Mouse (Mus musculus): ENCODE data around the gene Saysd1. TPM values are rescaled to one million over a fixed set of nuclear protein-coding genes. Genes with fewer than 3 reads are reported as not detected.

Saysd1 gene
- polyA plus RNA-seq, 1 experiment = 220 TPM

DNA sequence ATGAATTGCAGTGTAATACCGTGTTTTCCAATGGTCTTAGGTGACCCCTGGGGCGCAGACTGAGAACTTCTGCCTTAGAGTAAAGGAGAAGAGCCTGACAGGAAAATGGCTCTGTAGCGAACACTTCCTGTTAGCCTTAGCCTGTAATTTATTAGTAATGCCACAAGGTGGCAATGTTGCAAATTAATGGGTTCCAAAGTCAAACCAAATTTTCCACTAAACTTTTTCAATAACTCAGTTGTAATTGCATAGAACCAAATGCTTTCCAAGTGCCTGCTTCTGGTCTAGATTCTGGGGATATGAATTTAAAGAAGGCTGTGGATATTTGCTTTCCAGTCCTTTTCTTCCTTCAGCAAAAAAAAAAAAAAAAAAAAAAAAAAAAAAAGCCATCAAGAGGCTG lies 26.1 kb downstream of the Saysd1 start:
- TF ChIP-seq POLR2A (IDR thresholded peaks at IDR 0.05; ENCODE audit: control insufficient read depth, low read depth, low read length) (no peak), CTCF (IDR thresholded peaks at IDR 0.05; ENCODE audit: control insufficient read depth, insufficient read depth, insufficient replicate concordance, low read depth, low read length) (no peak)

DNA sequence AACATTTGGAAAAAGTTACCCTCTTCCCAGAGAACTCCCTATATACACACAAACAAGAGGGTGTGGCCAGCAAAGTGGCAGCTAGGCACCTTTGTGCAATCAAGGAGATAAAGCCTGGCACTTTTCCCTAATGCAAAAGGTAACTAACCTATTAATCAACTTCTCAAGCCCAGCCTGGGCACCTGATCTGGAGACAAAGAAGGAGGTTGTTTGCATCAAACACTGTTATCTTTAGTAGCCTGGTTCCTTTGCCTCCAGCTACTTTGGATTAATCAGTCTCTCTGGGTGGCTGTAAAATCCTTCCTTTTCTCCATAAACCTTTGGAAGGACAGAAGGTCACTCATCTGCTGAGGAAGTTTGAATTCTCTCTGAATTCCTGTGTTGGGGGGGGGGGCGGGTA lies 27.4 kb downstream of the Saysd1 start:
- TF ChIP-seq CTCF (IDR thresholded peaks at IDR 0.05; ENCODE audit: control insufficient read depth, insufficient read depth, insufficient replicate concordance, low read depth, low read length) (no peak), POLR2A (IDR thresholded peaks at IDR 0.05; ENCODE audit: control insufficient read depth, low read depth, low read length) (no peak)
- no peaks in the 10 kb centered on the region for H3K36me3 ChIP-seq (ENCODE audit: control insufficient read depth, insufficient read depth, low read length)
- H3K4me1 ChIP-seq (ENCODE audit: control insufficient read depth, insufficient read depth, low read length) = peaks cover 8% of the 10 kb centered on the region
- no peaks in the 10 kb centered on the region for H3K27me3 ChIP-seq (ENCODE audit: control insufficient read depth, insufficient read depth, low read length)
- H3K27ac ChIP-seq (ENCODE audit: control insufficient read depth, insufficient read depth, low read depth, low read length) = no peak overlapping the region
- H3K4me3 ChIP-seq (ENCODE audit: control insufficient read depth, low read depth, low read length) = no peak overlapping the region

More for the DNA sequence above, 26.1 kb downstream of the Saysd1 start:
- Histone ChIP-seq H3K36me3 (ENCODE audit: control insufficient read depth, insufficient read depth, low read length) (no peaks in the 10 kb centered on the region), H3K27me3 (ENCODE audit: control insufficient read depth, insufficient read depth, low read length) (no peaks in the 10 kb centered on the region), H3K4me3 (ENCODE audit: control insufficient read depth, low read depth, low read length) (no peak overlapping the region), H3K4me1 (ENCODE audit: control insufficient read depth, insufficient read depth, low read length) (peaks cover 13% of the 10 kb centered on the region), H3K27ac (ENCODE audit: control insufficient read depth, insufficient read depth, low read depth, low read length) (no peak overlapping the region)

DNA sequence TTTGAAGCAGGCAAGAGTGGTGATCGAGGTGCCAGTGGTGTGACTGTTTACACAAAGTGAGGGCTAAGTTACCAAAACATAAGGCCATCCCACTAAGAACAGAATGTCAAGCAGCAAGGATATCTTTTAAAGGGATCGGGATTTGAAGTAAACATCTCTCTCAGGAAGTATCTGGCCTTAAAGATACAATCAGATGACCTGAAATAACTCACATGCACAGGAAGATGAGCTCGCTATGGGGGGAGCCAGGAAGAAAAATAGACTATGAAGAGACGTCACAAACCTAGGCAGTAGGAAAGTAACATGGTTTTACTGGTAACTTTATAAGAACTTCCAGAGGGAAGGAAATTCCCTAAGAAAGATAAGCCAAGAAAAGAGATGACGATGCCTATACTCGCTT lies 32.1 kb downstream of the Saysd1 start:
- Histone ChIP-seq H3K36me3 (ENCODE audit: control insufficient read depth, insufficient read depth, low read length) (no peaks in the 10 kb centered on the region), H3K27me3 (ENCODE audit: control insufficient read depth, insufficient read depth, low read length) (no peaks in the 10 kb centered on the region), H3K4me1 (ENCODE audit: control insufficient read depth, insufficient read depth, low read length) (no peaks in the 10 kb centered on the region), H3K27ac (ENCODE audit: control insufficient read depth, insufficient read depth, low read depth, low read length) (no peak overlapping the region), H3K4me3 (ENCODE audit: control insufficient read depth, low read depth, low read length) (no peak overlapping the region)
- no peak for TF ChIP-seq CTCF (IDR thresholded peaks at IDR 0.05; ENCODE audit: control insufficient read depth, insufficient read depth, insufficient replicate concordance, low read depth, low read length)
- TF ChIP-seq POLR2A (IDR thresholded peaks at IDR 0.05; ENCODE audit: control insufficient read depth, low read depth, low read length) = no peak

DNA sequence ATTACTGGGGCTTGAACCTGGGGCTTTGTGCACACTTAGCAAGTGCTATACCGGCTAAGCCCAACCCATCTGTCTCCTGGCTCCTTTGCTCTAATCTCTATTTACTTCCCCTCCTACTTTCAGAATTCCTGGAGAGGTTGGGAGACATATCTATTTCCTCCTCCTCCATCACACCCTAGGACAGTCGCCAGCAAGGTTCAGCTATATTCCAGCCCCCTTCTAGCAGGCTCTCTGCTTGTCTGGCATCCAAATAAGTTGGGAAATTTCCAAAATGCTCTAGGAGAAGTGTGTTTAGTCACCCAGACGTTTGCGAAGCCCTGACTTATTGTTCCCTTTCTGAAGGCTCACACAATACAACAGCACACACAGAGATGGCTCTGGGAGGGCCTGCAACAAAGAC lies 35.1 kb downstream of the Saysd1 start:
- Histone ChIP-seq H3K36me3 (ENCODE audit: control insufficient read depth, insufficient read depth, low read length) (no peaks in the 10 kb centered on the region), H3K27ac (ENCODE audit: control insufficient read depth, insufficient read depth, low read depth, low read length) (no peak overlapping the region), H3K4me1 (ENCODE audit: control insufficient read depth, insufficient read depth, low read length) (no peaks in the 10 kb centered on the region), H3K27me3 (ENCODE audit: control insufficient read depth, insufficient read depth, low read length) (no peaks in the 10 kb centered on the region), H3K4me3 (ENCODE audit: control insufficient read depth, low read depth, low read length) (no peak overlapping the region)
- TF ChIP-seq CTCF (IDR thresholded peaks at IDR 0.05; ENCODE audit: control insufficient read depth, insufficient read depth, insufficient replicate concordance, low read depth, low read length) (no peak), POLR2A (IDR thresholded peaks at IDR 0.05; ENCODE audit: control insufficient read depth, low read depth, low read length) (no peak)

DNA sequence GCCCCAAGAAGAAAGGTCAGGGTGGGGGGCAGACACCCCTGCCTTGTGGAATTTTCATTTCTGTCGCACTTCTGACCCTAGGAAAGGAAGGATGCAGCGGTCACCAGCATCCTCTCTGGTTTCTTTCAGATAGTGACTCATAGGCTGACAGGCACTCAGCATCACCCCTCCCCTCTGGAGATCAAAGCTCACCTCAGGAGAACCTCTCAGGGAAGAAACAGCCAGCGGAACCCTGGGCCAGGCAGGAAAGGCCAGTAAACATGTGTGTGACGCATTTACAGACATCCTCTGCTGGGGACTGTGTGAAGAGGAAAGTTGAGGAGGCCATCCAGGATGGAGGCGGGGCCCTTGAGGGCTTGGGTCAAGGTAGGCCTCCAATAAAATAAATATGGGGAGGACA lies 40.3 kb downstream of the Saysd1 start:
- H3K4me1 ChIP-seq (ENCODE audit: control insufficient read depth, insufficient read depth, low read length) = no peaks in the 10 kb centered on the region
- no peaks in the 10 kb centered on the region for H3K36me3 ChIP-seq (ENCODE audit: control insufficient read depth, insufficient read depth, low read length)
- H3K27ac ChIP-seq (ENCODE audit: control insufficient read depth, insufficient read depth, low read depth, low read length) = no peak overlapping the region
- TF ChIP-seq POLR2A (IDR thresholded peaks at IDR 0.05; ENCODE audit: control insufficient read depth, low read depth, low read length) = no peak
- no peak for TF ChIP-seq CTCF (IDR thresholded peaks at IDR 0.05; ENCODE audit: control insufficient read depth, insufficient read depth, insufficient replicate concordance, low read depth, low read length)
- no peak overlapping the region for H3K4me3 ChIP-seq (ENCODE audit: control insufficient read depth, low read depth, low read length)
- H3K27me3 ChIP-seq (ENCODE audit: control insufficient read depth, insufficient read depth, low read length) = no peaks in the 10 kb centered on the region

DNA sequence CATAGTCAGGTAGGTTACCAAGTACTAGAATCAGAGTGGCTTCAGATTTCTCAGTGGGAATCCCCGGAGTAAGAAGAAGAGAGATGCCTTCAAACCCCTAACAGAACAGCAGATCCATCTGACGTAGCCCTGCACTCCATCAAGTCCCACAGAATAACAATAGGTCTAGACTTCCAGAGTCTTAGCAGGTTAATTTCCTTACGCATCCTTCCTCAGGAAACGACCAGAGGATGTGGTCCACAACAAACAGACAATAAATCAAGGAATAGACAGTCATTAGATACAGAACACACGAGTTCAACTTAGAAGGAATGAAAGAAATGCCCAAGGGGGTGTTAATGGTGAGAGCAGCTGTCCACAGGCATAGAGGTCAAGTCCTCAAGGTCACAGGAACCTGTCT lies 43.4 kb downstream of the Saysd1 start:
- no peak for TF ChIP-seq POLR2A (IDR thresholded peaks at IDR 0.05; ENCODE audit: control insufficient read depth, low read depth, low read length)
- TF ChIP-seq CTCF (IDR thresholded peaks at IDR 0.05; ENCODE audit: control insufficient read depth, insufficient read depth, insufficient replicate concordance, low read depth, low read length) = no peak
- no peaks in the 10 kb centered on the region for H3K4me1 ChIP-seq (ENCODE audit: control insufficient read depth, insufficient read depth, low read length)
- no peak overlapping the region for H3K4me3 ChIP-seq (ENCODE audit: control insufficient read depth, low read depth, low read length)
- no peaks in the 10 kb centered on the region for H3K36me3 ChIP-seq (ENCODE audit: control insufficient read depth, insufficient read depth, low read length)
- no peak overlapping the region for H3K27ac ChIP-seq (ENCODE audit: control insufficient read depth, insufficient read depth, low read depth, low read length)
- H3K27me3 ChIP-seq (ENCODE audit: control insufficient read depth, insufficient read depth, low read length) = no peaks in the 10 kb centered on the region

DNA sequence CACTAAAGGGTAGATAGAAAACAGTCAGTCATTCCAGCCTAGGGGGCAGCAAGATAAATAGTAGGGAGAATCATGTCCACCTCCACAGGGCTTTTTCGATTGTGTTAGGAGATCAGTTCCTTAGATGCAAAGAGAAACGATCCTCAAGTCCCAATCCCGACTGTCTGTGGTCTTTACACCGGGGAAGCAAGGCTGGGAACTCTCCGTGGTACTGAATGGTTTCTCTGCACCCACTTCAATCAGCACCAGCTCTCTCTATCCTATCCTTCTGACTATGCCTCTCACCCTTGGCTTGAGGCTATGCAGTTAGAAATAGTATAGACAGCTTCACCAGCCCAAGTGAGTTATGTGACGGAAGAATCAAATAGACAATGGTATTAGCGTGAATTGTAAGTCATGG lies 44.8 kb downstream of the Saysd1 start:
- H3K4me3 ChIP-seq (ENCODE audit: control insufficient read depth, low read depth, low read length) = no peak overlapping the region
- no peak for TF ChIP-seq CTCF (IDR thresholded peaks at IDR 0.05; ENCODE audit: control insufficient read depth, insufficient read depth, insufficient replicate concordance, low read depth, low read length)
- TF ChIP-seq POLR2A (IDR thresholded peaks at IDR 0.05; ENCODE audit: control insufficient read depth, low read depth, low read length) = no peak
- no peaks in the 10 kb centered on the region for H3K36me3 ChIP-seq (ENCODE audit: control insufficient read depth, insufficient read depth, low read length)
- no peak overlapping the region for H3K27ac ChIP-seq (ENCODE audit: control insufficient read depth, insufficient read depth, low read depth, low read length)
- H3K27me3 ChIP-seq (ENCODE audit: control insufficient read depth, insufficient read depth, low read length) = no peaks in the 10 kb centered on the region
- no peaks in the 10 kb centered on the region for H3K4me1 ChIP-seq (ENCODE audit: control insufficient read depth, insufficient read depth, low read length)

DNA sequence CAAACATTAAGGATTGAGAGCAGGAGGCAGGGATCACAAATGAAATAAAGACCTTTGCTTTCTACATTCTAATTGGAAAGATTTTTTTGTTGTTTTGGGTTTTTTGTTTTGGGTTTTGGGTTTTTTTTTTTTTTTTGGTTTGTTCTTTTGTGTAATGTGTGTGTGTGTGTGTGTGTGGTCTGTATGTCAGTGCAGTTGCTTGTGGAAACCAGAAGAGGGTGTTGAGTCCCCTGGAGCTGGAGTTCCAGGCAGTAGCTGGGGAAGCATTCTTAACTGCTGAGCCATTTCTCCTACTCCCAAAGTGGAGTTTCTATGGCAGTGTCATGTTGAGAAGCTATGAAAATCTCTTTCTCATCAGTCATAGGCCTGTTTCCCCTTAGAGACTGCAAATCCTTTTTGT lies 54.0 kb downstream of the Saysd1 start:
- H3K27ac ChIP-seq (ENCODE audit: control insufficient read depth, insufficient read depth, low read depth, low read length) = no peak overlapping the region
- peaks cover 3% of the 10 kb centered on the region for H3K4me1 ChIP-seq (ENCODE audit: control insufficient read depth, insufficient read depth, low read length)
- H3K27me3 ChIP-seq (ENCODE audit: control insufficient read depth, insufficient read depth, low read length) = no peaks in the 10 kb centered on the region
- TF ChIP-seq CTCF (IDR thresholded peaks at IDR 0.05; ENCODE audit: control insufficient read depth, insufficient read depth, insufficient replicate concordance, low read depth, low read length) (no peak), POLR2A (IDR thresholded peaks at IDR 0.05; ENCODE audit: control insufficient read depth, low read depth, low read length) (no peak)
- peak overlapping the region; percentile 81 for H3K4me3 ChIP-seq (ENCODE audit: control insufficient read depth, low read depth, low read length)
- H3K36me3 ChIP-seq (ENCODE audit: control insufficient read depth, insufficient read depth, low read length) = peaks cover 6% of the 10 kb centered on the region

Measured in testis, adult 2 months (tissue).